Mouse (Mus musculus): ENCODE measurements around the gene Mettl23.
A peak's percentile ranks its signal among the peaks of the same experiment; 100 is the strongest.
"Not testable (repeated sequence)": the region's sequence is repeated elsewhere in the genome, so short reads cannot be mapped to it uniquely, and the experiment has no call there.

Mettl23 gene

GRCm38 (mm10) chr11:116819932-116820593 lies 23.0 kb upstream of the Mettl23 start:
- peak; percentile 13 for DNase-seq

GRCm38 (mm10) chr11:116821057-116821940 lies 21.8 kb upstream of the Mettl23 start:
- no peak for DNase-seq

GRCm38 (mm10) chr11:116822215-116822614 lies 20.9 kb upstream of the Mettl23 start:
- DNase-seq, result no peak

GRCm38 (mm10) chr11:116822626-116823025 lies 20.5 kb upstream of the Mettl23 start:
- no peak for DNase-seq

- no peak for DNase-seq
Measured at GRCm38 (mm10) chr11:116823255-116823654, 19.8 kb upstream of the Mettl23 start.

GRCm38 (mm10) chr11:116823885-116824284 lies 19.2 kb upstream of the Mettl23 start:
- not testable (repeated sequence) for DNase-seq

GRCm38 (mm10) chr11:116825230-116825629 lies 17.8 kb upstream of the Mettl23 start:
- DNase-seq, result no peak

GRCm38 (mm10) chr11:116826550-116827504 lies 16.3 kb upstream of the Mettl23 start:
- no peak for DNase-seq

GRCm38 (mm10) chr11:116827534-116828165 lies 15.4 kb upstream of the Mettl23 start, which contains the start of gene Mxra7:
TSS of gene Mxra7 (minus strand) at chr11:116828046.
- DNase-seq, result peak; percentile 75

GRCm38 (mm10) chr11:116832172-116832685 lies 10.8 kb upstream of the Mettl23 start:
- DNase-seq, result no peak

- DNase-seq, result no peak
Measured at GRCm38 (mm10) chr11:116834954-116835353, 8.1 kb upstream of the Mettl23 start.

- no peak for DNase-seq
Measured at GRCm38 (mm10) chr11:116836283-116836682, 6.8 kb upstream of the Mettl23 start.

GRCm38 (mm10) chr11:116837441-116837840 lies 5.6 kb upstream of the Mettl23 start:
- no peak for DNase-seq

- DNase-seq, result no peak
Measured at GRCm38 (mm10) chr11:116838936-116839335, 4.1 kb upstream of the Mettl23 start.

- DNase-seq, result no peak
Measured at GRCm38 (mm10) chr11:116839601-116840000, 3.5 kb upstream of the Mettl23 start.

- DNase-seq, result no peak
Measured at GRCm38 (mm10) chr11:116840748-116841147, 2.3 kb upstream of the Mettl23 start.

- DNase-seq, result peak; percentile 74
Measured at GRCm38 (mm10) chr11:116842531-116843260, 382 bp upstream of the Mettl23 start.

- peak; percentile 48 for DNase-seq
Measured at GRCm38 (mm10) chr11:116846593-116847181, 3.6 kb downstream of the Mettl23 start.

- DNase-seq, result no peak
Measured at GRCm38 (mm10) chr11:116847187-116848085, 4.4 kb downstream of the Mettl23 start.

Measured in cerebellum, adult 9-10 months (tissue).